Mouse (Mus musculus): Measurements from ENCODE around the gene 3830417A13Rik.

Gene 3830417A13Rik

DNA sequence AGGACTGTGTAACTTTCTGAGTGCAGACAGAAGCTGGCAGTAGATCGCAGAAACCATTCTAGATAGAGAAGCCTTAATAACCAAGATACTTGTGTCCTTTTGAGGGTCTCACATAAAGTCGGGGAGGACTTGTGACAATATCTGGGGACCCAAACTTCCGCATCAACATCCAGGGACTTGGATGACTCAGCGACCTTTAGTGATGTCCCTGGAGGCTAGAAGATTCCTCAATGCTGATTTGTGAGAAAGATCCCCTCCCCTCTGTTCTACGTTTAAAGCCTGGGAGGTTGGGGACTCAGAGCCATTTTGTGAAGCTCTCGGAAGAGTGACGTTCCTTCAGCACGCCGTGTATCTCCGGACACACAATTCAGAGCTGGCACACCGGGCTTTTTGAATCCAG, at the start of gene 3830417A13Rik:
Gene 3830417A13Rik (plus strand): TSS at position 301 of the 400 bp plus-strand sequence.
- DNase-seq (ENCODE audit: low spot score) = no peak

DNA sequence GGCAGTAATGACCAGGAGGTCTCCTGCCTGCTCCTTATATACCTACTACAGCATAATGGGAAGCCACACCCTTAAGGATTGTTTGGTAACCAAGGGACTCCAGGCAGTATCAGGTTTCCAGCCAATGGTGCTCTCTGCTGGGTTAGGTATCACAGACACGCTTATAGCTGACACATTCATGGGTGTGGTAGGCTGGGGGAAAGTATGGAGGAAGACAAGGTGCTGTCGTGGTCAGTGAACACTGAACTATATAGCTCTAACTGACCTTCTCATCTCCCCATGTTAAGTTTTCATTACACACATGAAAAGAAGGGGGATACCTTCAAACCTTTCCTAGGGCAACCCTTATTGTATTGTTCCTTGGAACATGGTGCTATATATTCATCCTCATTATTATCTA, 21.2 kb upstream of the 3830417A13Rik start, which contains the start of gene Gm6760:
Gene Gm6760 (minus strand): TSS at position 101 of the 400 bp plus-strand sequence.
- no peak for DNase-seq (ENCODE audit: low spot score)

DNA sequence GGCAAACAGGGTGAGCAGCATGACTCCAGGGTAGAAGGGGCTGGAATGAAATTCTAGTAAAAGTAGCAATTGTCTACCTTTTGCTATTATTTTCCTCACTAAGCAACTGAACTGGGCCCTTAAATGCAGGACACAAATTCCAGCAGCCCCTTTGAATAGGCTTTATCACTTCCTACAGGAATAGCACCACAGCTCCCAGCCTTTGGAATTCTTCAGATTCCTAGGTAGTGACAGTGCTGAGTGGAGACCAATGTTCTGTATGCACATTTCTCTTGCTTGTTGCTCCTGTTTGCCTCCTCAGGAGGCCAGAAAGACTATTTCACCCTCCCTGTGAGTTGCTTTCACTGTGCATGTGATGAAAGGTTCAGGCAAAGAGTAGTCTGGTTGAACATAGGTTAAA, 7.9 kb downstream of the 3830417A13Rik start:
- DNase-seq (ENCODE audit: low spot score) = no peak
